Mouse (Mus musculus): ENCODE results near the gene 4933434E20Rik.

- TF ChIP-seq EP300 (IDR thresholded peaks at IDR 0.05; ENCODE audit: insufficient read depth, low read depth, low read length) (no peak), POLR2A (IDR thresholded peaks at IDR 0.05; ENCODE audit: insufficient read depth, low read length) (no peak), CTCF (IDR thresholded peaks at IDR 0.05; ENCODE audit: low read depth, low read length) (no peak)
Measured at GRCm38 (mm10) chr3:90088617-90089016, 37.2 kb downstream of the 4933434E20Rik start.

All from ES-Bruce4 (cell line).